Mouse (Mus musculus) lung, postnatal 0 days (tissue): Measurements from ENCODE around the gene Amacr.

Experiments
- CTCF ChIP-seq: IDR thresholded peaks from 2 replicates; pipeline ENCODE4 v1.5.1; 2016; ENCODE audit warnings: antibody characterized with exemption, mild to moderate bottlenecking
- EP300 ChIP-seq: IDR thresholded peaks from 2 replicates; pipeline ENCODE4 v1.6.1; 2016; ENCODE audit warnings: antibody characterized with exemption, mild to moderate bottlenecking, control low read depth

GRCm38 (mm10) chr15:10955156-10955555, 26.4 kb upstream of the Amacr start:
- TF ChIP-seq CTCF (no peak), EP300 (no peak)
